Mouse (Mus musculus) liver, adult 2 months (tissue): ENCODE measurements at regions not wholly inside any gene's neighbourhood (a gene's known extent, or its start where the extent isn't known, plus 50 kb on each side); places are given as distances from the start of the nearest gene placed in this dataset.

Experiments
- DNase-seq: peaks from one replicate; pipeline ENCODE4 v3.0.0-alpha.2; 2011; ENCODE audit warnings: low read depth, low spot score; ENCODE audit errors: extremely low read depth
- H3K27ac ChIP-seq: fragments of 200-500 bp; replicated peaks from 2 replicates; pipeline ENCODE4 v1.5.1; 2012; ENCODE audit warnings: low read depth, mild to moderate bottlenecking, control low read depth, inconsistent platforms, low read length; ENCODE audit not compliant: insufficient read depth
- H3K27me3 ChIP-seq: fragments of 200-500 bp; 2 replicates; pipeline ENCODE4 v1.6.1; 2012; ENCODE audit warnings: mild to moderate bottlenecking, moderate library complexity, low read length, inconsistent platforms; ENCODE audit not compliant: control insufficient read depth, insufficient read depth
- H3K36me3 ChIP-seq: fragments of 200-500 bp; 2 replicates; pipeline ENCODE4 v1.6.1; 2012; ENCODE audit warnings: low read length, inconsistent platforms; ENCODE audit not compliant: control insufficient read depth, insufficient read depth
- H3K4me1 ChIP-seq: fragments of 200-500 bp; 2 replicates; pipeline ENCODE4 v1.6.1; 2011; ENCODE audit warnings: low read length; ENCODE audit not compliant: control insufficient read depth, insufficient read depth
- H3K4me3 ChIP-seq: fragments of 200-500 bp; 2 replicates; pipeline ENCODE4 v1.5.1; 2011; ENCODE audit warnings: low read depth, mild to moderate bottlenecking, control low read depth, low read length, moderate library complexity; ENCODE audit not compliant: insufficient read depth
- H3K79me2 ChIP-seq: fragments of 200-500 bp; 2 replicates; pipeline ENCODE4 v1.6.1; 2012; ENCODE audit warnings: inconsistent platforms, mild to moderate bottlenecking, low read length, moderate library complexity; ENCODE audit not compliant: control insufficient read depth, insufficient read depth
- H3K9ac ChIP-seq: fragments of 200-500 bp; 2 replicates; pipeline ENCODE4 v1.6.1; 2012; ENCODE audit warnings: low read depth, mild to moderate bottlenecking, control low read depth, inconsistent platforms, low read length
- CTCF ChIP-seq: fragments of 200-500 bp; IDR thresholded peaks from 2 replicates; pipeline ENCODE4 v1.5.1; 2011; ENCODE audit warnings: low read depth, low read length, control low read depth
- POLR2A ChIP-seq: fragments of 200-500 bp; IDR thresholded peaks from 2 replicates; pipeline ENCODE4 v1.6.1; 2011; ENCODE audit warnings: low read length, control low read depth; ENCODE audit not compliant: insufficient read depth; ENCODE audit errors: extremely low read depth
- WGBS: fragments of 180-500 bp; shearing (Covaris S2); methylation state at CpG from one replicate; pipeline ENCODE4 v1.1.7; 2018; 5-methylcytosine and 5-hydroxymethylcytosine counted together

DNA sequence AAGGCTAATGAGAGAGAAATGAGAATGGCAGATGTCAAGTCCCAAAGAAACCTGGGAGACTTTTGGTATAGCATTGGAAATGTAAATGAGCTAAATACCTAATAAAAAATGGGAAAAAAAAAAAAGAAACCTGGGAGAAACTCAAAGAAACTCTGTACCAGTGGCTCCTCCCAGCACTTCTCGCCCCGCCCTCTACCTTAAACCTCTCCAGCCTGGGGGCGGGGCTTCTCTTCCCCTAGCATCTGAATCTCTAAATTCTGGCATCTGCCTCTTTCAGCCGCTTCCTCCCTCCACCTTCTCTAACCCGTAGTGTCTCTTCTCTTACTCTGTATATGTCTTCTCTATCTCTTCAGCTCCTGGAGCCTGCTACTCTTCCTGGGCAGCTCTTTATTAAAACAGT, 53.2 kb downstream of the Gpr6 start:
- TF ChIP-seq POLR2A (no peak), CTCF (no peak)
- Histone ChIP-seq H3K4me1 (no peaks in the 10 kb centered on the region), H3K4me3 (no peak overlapping the region), H3K36me3 (no peaks in the 10 kb centered on the region), H3K79me2 (no peaks in the 10 kb centered on the region), H3K27ac (no peak overlapping the region), H3K27me3 (no peaks in the 10 kb centered on the region), H3K9ac (no peak overlapping the region)
- WGBS: 58% methylated on average over 5 of the region's 5 CpGs
- DNase-seq: no peak

DNA sequence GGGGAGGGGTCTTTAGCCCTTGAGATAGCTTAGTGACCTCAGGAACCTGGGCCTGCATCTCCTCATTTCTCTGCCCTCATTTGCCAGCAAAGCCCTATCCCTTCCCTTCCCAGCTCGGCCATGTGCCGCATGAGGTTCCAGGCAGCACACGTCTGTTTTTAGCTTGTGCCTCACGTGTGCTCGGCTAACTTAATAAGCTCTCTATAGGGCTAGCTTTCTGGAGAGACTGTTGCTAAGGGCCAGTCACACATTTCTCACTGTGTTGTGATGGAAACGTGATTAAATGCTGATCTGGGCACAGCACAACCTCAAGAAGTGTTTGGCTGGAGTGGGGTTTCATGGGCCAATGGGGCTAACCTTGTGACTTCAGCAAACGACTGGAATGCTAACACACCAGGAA, 55.5 kb downstream of the Gpr6 start:
- Histone ChIP-seq H3K4me1 (no peaks in the 10 kb centered on the region), H3K9ac (no peak overlapping the region), H3K27ac (no peak overlapping the region), H3K79me2 (no peaks in the 10 kb centered on the region), H3K27me3 (no peaks in the 10 kb centered on the region), H3K36me3 (no peaks in the 10 kb centered on the region), H3K4me3 (no peak overlapping the region)
- DNase-seq: no peak
- TF ChIP-seq POLR2A (no peak), CTCF (no peak)
- 55% methylated on average over 7 of the region's 7 CpGs for WGBS

DNA sequence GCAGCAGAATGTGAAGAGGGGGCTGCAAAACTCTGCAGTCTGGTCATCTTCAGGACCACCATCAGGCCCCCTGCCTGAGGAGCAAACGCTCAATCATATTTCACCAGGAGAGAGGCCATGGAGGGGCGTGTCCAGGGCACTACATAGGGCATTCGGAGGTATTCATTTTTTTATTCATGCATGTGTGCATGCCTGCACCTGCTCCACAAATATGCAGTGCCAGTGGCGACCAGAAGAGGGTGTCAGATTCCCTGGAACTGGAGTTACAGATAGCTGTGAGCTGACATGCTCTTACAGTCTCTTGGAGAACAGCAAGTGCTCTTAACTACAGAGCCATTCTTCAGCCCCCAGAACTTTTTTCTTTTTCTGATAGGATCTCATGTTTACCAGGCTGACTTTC, 56.4 kb downstream of the Gpr6 start:
- Histone ChIP-seq H3K27ac (no peak overlapping the region), H3K4me1 (no peaks in the 10 kb centered on the region), H3K79me2 (no peaks in the 10 kb centered on the region), H3K9ac (no peak overlapping the region), H3K27me3 (no peaks in the 10 kb centered on the region), H3K4me3 (no peak overlapping the region), H3K36me3 (no peaks in the 10 kb centered on the region)
- DNase-seq: peak; percentile 20
- 32% methylated on average over 4 of the region's 4 CpGs for WGBS
- TF ChIP-seq POLR2A (no peak), CTCF (peak; percentile 45; the same call in 1 of the 2 replicates)

DNA sequence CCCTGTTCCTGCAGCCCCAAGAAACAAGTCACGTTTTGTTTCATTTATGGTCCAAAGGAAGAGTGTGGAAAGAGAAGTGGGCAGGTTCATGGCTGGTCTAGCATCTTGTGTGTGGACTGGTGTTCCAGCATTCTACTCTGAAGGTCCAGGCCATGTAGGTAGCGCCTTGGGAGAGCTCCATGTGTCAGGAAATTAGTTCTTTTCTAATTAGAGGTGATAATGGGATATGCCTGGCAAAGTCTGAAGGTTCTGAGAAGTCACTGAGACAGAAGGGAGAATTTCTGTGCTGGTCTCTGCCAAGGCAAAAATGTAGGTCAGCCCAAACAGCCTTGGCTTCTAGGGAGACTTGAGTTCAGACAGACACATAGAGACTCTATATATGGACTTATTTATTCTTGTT, 61.5 kb downstream of the Gpr6 start:
- no peaks in the 10 kb centered on the region for H3K79me2 ChIP-seq
- H3K9ac ChIP-seq: no peak overlapping the region
- no peak for DNase-seq
- no peak overlapping the region for H3K27ac ChIP-seq
- no peak overlapping the region for H3K4me3 ChIP-seq
- H3K36me3 ChIP-seq: no peaks in the 10 kb centered on the region
- H3K4me1 ChIP-seq: no peaks in the 10 kb centered on the region
- H3K27me3 ChIP-seq: no peaks in the 10 kb centered on the region
- no peak for TF ChIP-seq POLR2A
- no peak for TF ChIP-seq CTCF
- WGBS: 75% methylated on average over 2 of the region's 2 CpGs

DNA sequence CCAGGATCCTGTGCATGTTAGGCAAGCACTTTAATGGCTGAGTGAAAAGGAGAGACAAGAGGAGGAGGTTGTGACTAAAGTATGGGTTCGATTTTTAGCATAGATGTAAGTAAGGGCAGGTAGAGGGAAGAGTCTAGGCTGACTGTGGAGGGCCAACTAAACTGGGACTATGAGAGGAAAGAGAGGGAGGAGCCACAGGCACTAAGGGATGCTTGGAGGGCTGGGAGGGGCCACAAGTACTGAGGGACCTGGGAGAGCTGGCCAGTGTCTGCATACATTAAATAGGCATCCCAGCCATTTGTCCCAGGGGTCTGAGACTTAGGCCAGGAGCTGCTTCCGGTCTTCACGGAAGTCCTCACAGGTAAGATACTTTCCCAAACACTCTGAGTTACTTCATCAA, 64.2 kb downstream of the Gpr6 start:
- Histone ChIP-seq H3K79me2 (no peaks in the 10 kb centered on the region), H3K4me1 (0 out of 2 replicates have a peak, but pooled peaks cover 2% of the 10 kb centered on the region), H3K27me3 (no peaks in the 10 kb centered on the region), H3K9ac (no peak overlapping the region), H3K27ac (no peak overlapping the region), H3K36me3 (no peaks in the 10 kb centered on the region), H3K4me3 (no peak overlapping the region)
- TF ChIP-seq CTCF (no peak), POLR2A (no peak)
- WGBS: 73% methylated on average over 3 of the region's 3 CpGs
- no peak for DNase-seq

DNA sequence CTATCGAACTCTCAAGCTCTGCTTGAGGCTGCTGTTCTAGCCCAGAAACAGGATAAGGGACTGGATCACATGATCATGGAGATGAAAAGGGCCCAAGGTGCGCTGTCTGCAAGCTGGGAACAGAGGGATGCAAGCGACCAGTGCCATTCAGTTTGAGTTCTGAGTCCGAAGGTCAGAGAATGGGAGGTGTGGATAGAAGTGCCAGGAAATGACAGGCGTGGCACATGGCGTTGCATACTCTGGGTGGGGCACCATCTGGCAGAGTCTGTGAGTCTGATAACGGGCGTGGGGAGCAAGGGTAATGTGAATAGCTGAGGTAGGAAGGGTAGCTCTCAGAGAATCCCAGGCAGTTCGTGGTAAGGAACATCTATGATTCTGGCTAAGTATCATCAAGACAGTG, 65.5 kb downstream of the Gpr6 start:
- H3K36me3 ChIP-seq: no peaks in the 10 kb centered on the region
- H3K4me3 ChIP-seq: no peak overlapping the region
- no peak for DNase-seq
- WGBS: 65% methylated on average over 9 of the region's 9 CpGs
- H3K79me2 ChIP-seq: no peaks in the 10 kb centered on the region
- no peaks in the 10 kb centered on the region for H3K27me3 ChIP-seq
- no peak overlapping the region for H3K27ac ChIP-seq
- no peak for TF ChIP-seq POLR2A
- no peak for TF ChIP-seq CTCF
- no peak overlapping the region for H3K9ac ChIP-seq
- 0 out of 2 replicates have a peak, but pooled peaks cover 2% of the 10 kb centered on the region for H3K4me1 ChIP-seq
